Comparison of ENCODE assay signal across 15 mouse cellular contexts in genomic region chr12:25826928-25827327, GRCm38 (mm10).
A peak's percentile ranks its signal among the peaks of the same experiment; 100 is the strongest.
DNase-seq lines count a peak whose midpoint lies in the region; ATAC-seq and TF ChIP-seq lines count a peak whose summit lies in the region.
"Had no signal": no experiment of that assay in that cellular context is flagged by ENCODE, and none has a peak within 500 bp of the region (broad histone marks: within the 10 kb centered on the region; RNA-seq: fewer than 3 reads in every experiment).

No protein-coding gene starts in this region.

- H3K4me3 ChIP-seq in intestine, postnatal 0 days (ENCODE audit: low read depth, low read length) = no peak overlapping the region
- no peak overlapping the region for H3K4me3 ChIP-seq in intestine, embryonic 16.5 days (ENCODE audit: low read length)
- no peak overlapping the region for H3K4me3 ChIP-seq in midbrain, embryonic 11.5 days (ENCODE audit: low read depth, low read length)
- no peak overlapping the region for H3K4me3 ChIP-seq in midbrain, embryonic 15.5 days
- no peak overlapping the region for H3K4me3 ChIP-seq in stomach, postnatal 0 days (ENCODE audit: low read depth, low read length)
- H3K4me3 ChIP-seq: liver, embryonic 15.5 days had no signal

- H3K27me3 ChIP-seq in intestine, postnatal 0 days (replicated peaks; ENCODE audit: control insufficient read depth, insufficient read depth, low read length) = no peaks in the 10 kb centered on the region
- H3K27me3 ChIP-seq in intestine, embryonic 16.5 days (replicated peaks; ENCODE audit: control insufficient read depth, insufficient read depth, low read length) = no peaks in the 10 kb centered on the region
- H3K27me3 ChIP-seq in midbrain, embryonic 11.5 days (ENCODE audit: control insufficient read depth, insufficient read depth, low read length) = no peaks in the 10 kb centered on the region
- no peaks in the 10 kb centered on the region for H3K27me3 ChIP-seq in midbrain, embryonic 15.5 days (replicated peaks)
- H3K27me3 ChIP-seq in stomach, postnatal 0 days (ENCODE audit: control insufficient read depth, insufficient read depth, low read length) = no peaks in the 10 kb centered on the region
- H3K27me3 ChIP-seq: liver, embryonic 15.5 days had no signal

- TF ChIP-seq EP300 in stomach, postnatal 0 days (optimal IDR thresholded peaks at IDR 0.05) = no peak

- no peak for ATAC-seq in CD4-positive, CD25-positive, alpha-beta regulatory T cell, adult 4 months
- no peak for ATAC-seq in intestine, postnatal 0 days
- ATAC-seq in intestine, embryonic 16.5 days = no peak
- ATAC-seq in midbrain, embryonic 11.5 days (ENCODE audit: low FRiP score) = no peak
- ATAC-seq in midbrain, embryonic 15.5 days (replicated peaks) = no peak
- no peak for ATAC-seq in stomach, postnatal 0 days (ENCODE audit: low FRiP score, low TSS enrichment)

- no peaks in the 10 kb centered on the region for H3K9me3 ChIP-seq in intestine, postnatal 0 days (ENCODE audit: control insufficient read depth)
- H3K9me3 ChIP-seq in intestine, embryonic 16.5 days (ENCODE audit: control insufficient read depth, low read length) = no peaks in the 10 kb centered on the region
- no peaks in the 10 kb centered on the region for H3K9me3 ChIP-seq in midbrain, embryonic 11.5 days (ENCODE audit: control insufficient read depth, low read length)
- H3K9me3 ChIP-seq in midbrain, embryonic 15.5 days = no peaks in the 10 kb centered on the region
- H3K9me3 ChIP-seq in stomach, postnatal 0 days (ENCODE audit: control insufficient read depth, low read length) = no peaks in the 10 kb centered on the region
- H3K9me3 ChIP-seq: liver, embryonic 15.5 days had no signal

- H3K36me3 ChIP-seq in intestine, postnatal 0 days (ENCODE audit: control insufficient read depth, insufficient read depth) = no peaks in the 10 kb centered on the region
- no peaks in the 10 kb centered on the region for H3K36me3 ChIP-seq in intestine, embryonic 16.5 days (ENCODE audit: control insufficient read depth, insufficient read depth, low read length)
- H3K36me3 ChIP-seq in midbrain, embryonic 11.5 days (ENCODE audit: control insufficient read depth, insufficient read depth, low read length) = no peaks in the 10 kb centered on the region
- H3K36me3 ChIP-seq in midbrain, embryonic 15.5 days (replicated peaks) = no peaks in the 10 kb centered on the region
- no peaks in the 10 kb centered on the region for H3K36me3 ChIP-seq in stomach, postnatal 0 days (ENCODE audit: control insufficient read depth, insufficient read depth, low read length)
- H3K36me3 ChIP-seq: liver, embryonic 15.5 days had no signal

- WGBS in intestine, postnatal 0 days = 20% methylated on average over 3 of the region's 3 CpGs
- 13% methylated on average over 3 of the region's 3 CpGs for WGBS in intestine, embryonic 16.5 days
- 30% methylated on average over 3 of the region's 3 CpGs for WGBS in midbrain, embryonic 11.5 days
- WGBS in midbrain, embryonic 15.5 days = 16% methylated on average over 3 of the region's 3 CpGs
- 16% methylated on average over 3 of the region's 3 CpGs for WGBS in stomach, postnatal 0 days

- DNase-seq in CD4-positive, CD25-positive, alpha-beta regulatory T cell, adult 2 months (ENCODE audit: low read depth, low spot score) = peak; percentile 4
- DNase-seq in midbrain, embryonic 11.5 days (ENCODE audit: low spot score, missing footprints) = peak; percentile 86
- no peak for DNase-seq in stomach, postnatal 0 days (ENCODE audit: low spot score)
- no peak for DNase-seq in heart, adult 8-10 months (ENCODE audit: low spot score)
- DNase-seq: cerebellum, adult 18-20 months; gastrocnemius, postnatal 36 days; heart, postnatal 4 days; kidney, postnatal 10 days; spleen, adult 18-20 months; thymus, adult 18-20 months had no signal

- H3K27ac ChIP-seq in intestine, postnatal 0 days (ENCODE audit: low read depth, low read length) = no peak overlapping the region
- H3K27ac ChIP-seq in intestine, embryonic 16.5 days (ENCODE audit: low read length) = no peak overlapping the region
- no peak overlapping the region for H3K27ac ChIP-seq in midbrain, embryonic 11.5 days (ENCODE audit: low read depth, low read length)
- no peak overlapping the region for H3K27ac ChIP-seq in midbrain, embryonic 15.5 days
- H3K27ac ChIP-seq in stomach, postnatal 0 days (replicated peaks) = no peak overlapping the region
- H3K27ac ChIP-seq: liver, embryonic 15.5 days had no signal

- peak; percentile 34; the same call in 1 of the 2 replicates for TF ChIP-seq CTCF in intestine, postnatal 0 days (IDR thresholded peaks at IDR 0.05; ENCODE audit: low read depth)
- peak; percentile 49 for TF ChIP-seq CTCF in stomach, postnatal 0 days (IDR thresholded peaks at IDR 0.05; ENCODE audit: low read depth)

- H3K4me2 ChIP-seq in intestine, postnatal 0 days (replicated peaks; ENCODE audit: low read depth) = no peak overlapping the region
- no peak overlapping the region for H3K4me2 ChIP-seq in intestine, embryonic 16.5 days (ENCODE audit: low read depth, low read length)
- no peak overlapping the region for H3K4me2 ChIP-seq in midbrain, embryonic 11.5 days
- H3K4me2 ChIP-seq in midbrain, embryonic 15.5 days = no peak overlapping the region
- no peak overlapping the region for H3K4me2 ChIP-seq in stomach, postnatal 0 days (replicated peaks; ENCODE audit: low read depth)
- H3K4me2 ChIP-seq: liver, embryonic 15.5 days had no signal

- H3K9ac ChIP-seq in intestine, postnatal 0 days (ENCODE audit: low read depth, low read length) = no peak overlapping the region
- no peak overlapping the region for H3K9ac ChIP-seq in intestine, embryonic 16.5 days (ENCODE audit: low read depth, low read length)
- no peak overlapping the region for H3K9ac ChIP-seq in midbrain, embryonic 11.5 days (ENCODE audit: low read length)
- H3K9ac ChIP-seq in midbrain, embryonic 15.5 days = no peak overlapping the region
- no peak overlapping the region for H3K9ac ChIP-seq in stomach, postnatal 0 days (ENCODE audit: low read length)
- H3K9ac ChIP-seq: liver, embryonic 15.5 days had no signal

- no peaks in the 10 kb centered on the region for H3K4me1 ChIP-seq in intestine, postnatal 0 days (replicated peaks; ENCODE audit: control insufficient read depth, insufficient read depth, low read length)
- peaks cover 2% of the 10 kb centered on the region; the same call in 1 of the 2 replicates for H3K4me1 ChIP-seq in intestine, embryonic 16.5 days (ENCODE audit: control insufficient read depth, insufficient read depth, low read length)
- peaks cover 6% of the 10 kb centered on the region for H3K4me1 ChIP-seq in midbrain, embryonic 11.5 days (ENCODE audit: control insufficient read depth, insufficient read depth, low read length)
- H3K4me1 ChIP-seq in midbrain, embryonic 15.5 days = peaks cover 3% of the 10 kb centered on the region; the same call in 1 of the 2 replicates
- no peaks in the 10 kb centered on the region for H3K4me1 ChIP-seq in stomach, postnatal 0 days (replicated peaks; ENCODE audit: control insufficient read depth, insufficient read depth)
- H3K4me1 ChIP-seq: liver, embryonic 15.5 days had no signal

Comparison
In these comparisons a context has a peak if more than half of its experiments do, and no peak if none do; other contexts are left out.
1. DNase-seq: peak in CD4-positive, CD25-positive, alpha-beta regulatory T cell, adult 2 months (single experiment) and midbrain, embryonic 11.5 days (single experiment); none in stomach, postnatal 0 days (single experiment) and heart, adult 8-10 months (single experiment).